Mouse (Mus musculus) layer of hippocampus, adult 18-20 months (tissue): ENCODE results near the gene Nkain4. TPM values are rescaled to one million over a fixed set of nuclear protein-coding genes. Genes with fewer than 3 reads are reported as not detected.

Source experiments
- DNase-seq, 2 experiments: peaks; one replicate each; pipeline ENCODE4 v3.0.0; 2022; ENCODE audit warnings: low spot score in 2 of 2
- microRNA-seq, 2 experiments: library from miRNA; unstranded; fragments of <30 nt; microRNA quantifications; one replicate each; pipeline ENCODE4 v1.2.0; 2021
- total RNA-seq, 2 experiments: library from RNA; stranded (reverse); gene quantifications; 2 replicates each; pipeline ENCODE4 v1.2.3; 2021

Gene Nkain4
- total RNA-seq, 2 experiments from 2014 or later = 52.7 to 54.2 TPM

DNA sequence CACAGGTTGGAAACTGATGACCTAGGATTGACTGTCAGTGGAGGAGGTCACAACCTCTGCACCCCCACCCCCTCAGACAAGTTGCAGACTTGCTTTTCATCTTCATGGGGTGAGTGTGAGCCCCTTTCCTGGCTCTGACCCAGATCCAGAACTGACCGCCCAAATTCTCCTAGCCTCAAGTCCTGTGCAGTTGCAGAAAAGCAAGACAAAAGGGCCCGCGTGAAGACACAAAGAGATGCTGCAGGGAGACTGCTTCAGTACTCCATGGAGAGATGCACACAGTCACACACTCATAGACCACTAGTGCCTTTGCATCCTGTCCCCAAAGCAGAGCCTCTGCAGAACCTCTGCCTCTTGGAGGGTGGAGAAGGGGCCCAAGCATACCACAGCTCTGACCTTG is 59.2 kb downstream of the Nkain4 start:
- DNase-seq = peak in 1 of 2 experiments; percentile 47

DNA sequence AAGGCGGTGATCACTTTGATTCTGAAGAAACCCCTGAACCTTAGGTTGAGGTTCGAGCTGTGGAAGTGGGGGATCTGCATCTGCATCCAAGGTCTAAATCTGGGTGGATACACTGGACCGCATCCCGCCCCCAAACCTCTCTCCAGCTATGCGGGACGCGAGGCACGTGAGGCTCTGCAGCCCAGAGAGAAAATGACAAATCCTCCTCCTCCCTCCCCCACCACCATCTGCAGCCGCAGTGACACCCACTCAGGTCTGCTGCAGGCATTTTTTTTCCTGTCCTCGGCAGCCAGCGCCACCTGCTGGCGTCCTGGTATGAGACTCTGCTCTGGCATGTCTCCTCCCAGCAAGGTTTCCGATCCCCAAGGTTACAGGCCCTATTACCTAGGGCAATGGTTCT is 59.8 kb downstream of the Nkain4 start:
- peak; percentile 91 to 96 for DNase-seq

DNA sequence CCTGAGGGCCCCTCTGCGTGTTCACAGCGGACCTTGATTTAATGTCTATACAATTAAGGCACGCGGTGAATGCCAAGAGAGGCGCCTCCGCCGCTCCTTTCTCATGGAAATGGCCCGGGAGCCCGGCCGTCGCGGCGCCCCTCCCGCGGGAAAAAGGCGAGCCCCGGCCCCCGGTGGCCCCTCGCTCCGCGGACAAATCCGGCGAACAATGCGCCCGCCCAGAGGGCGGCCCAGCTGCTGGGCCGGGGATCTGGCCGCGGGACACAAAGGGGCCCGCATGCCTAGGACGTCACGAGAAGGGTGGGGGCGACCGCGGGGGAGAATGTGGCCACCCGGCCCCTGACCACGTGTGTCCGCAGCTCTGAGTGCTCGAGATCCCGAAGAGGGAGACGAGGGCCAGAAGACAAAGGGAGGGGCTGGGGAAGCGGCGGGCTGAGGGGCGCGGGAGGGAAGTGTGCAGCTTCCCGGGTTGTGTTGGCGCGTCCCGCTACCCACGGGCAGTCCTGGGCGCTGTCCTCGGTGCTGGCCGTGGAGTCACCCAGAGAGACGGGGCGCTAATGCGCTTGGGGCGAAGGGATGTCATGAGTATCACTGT is 60.4 kb downstream of the Nkain4 start:
- peak in 1 of 2 experiments; percentile 37 for DNase-seq

DNA sequence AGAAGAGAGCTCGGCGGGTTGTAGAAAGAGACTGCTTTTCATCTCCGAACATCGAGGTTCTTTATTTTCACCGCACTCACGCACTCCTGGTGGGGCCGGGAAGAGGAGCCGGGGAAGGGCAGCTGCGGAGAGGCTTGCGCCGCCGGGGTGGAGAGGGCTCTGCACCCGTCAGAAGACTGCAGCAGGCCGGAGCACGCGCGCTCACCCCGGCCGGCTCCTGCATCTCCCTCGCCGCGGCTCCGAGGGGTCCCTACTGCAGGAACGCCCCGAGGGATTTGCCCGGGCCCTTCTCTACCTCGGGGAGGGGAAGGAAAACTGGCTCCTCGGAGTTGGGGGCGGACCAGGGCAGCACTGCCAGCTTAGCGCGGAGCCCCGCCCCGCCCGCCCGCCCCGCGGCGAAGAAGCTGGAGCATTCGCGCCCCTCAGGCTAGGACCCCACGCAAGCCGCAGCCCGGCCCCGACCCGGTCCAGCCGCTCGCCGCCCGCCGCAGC is 60.9 kb downstream of the Nkain4 start:
- DNase-seq = peak; percentile 54 to 69

DNA sequence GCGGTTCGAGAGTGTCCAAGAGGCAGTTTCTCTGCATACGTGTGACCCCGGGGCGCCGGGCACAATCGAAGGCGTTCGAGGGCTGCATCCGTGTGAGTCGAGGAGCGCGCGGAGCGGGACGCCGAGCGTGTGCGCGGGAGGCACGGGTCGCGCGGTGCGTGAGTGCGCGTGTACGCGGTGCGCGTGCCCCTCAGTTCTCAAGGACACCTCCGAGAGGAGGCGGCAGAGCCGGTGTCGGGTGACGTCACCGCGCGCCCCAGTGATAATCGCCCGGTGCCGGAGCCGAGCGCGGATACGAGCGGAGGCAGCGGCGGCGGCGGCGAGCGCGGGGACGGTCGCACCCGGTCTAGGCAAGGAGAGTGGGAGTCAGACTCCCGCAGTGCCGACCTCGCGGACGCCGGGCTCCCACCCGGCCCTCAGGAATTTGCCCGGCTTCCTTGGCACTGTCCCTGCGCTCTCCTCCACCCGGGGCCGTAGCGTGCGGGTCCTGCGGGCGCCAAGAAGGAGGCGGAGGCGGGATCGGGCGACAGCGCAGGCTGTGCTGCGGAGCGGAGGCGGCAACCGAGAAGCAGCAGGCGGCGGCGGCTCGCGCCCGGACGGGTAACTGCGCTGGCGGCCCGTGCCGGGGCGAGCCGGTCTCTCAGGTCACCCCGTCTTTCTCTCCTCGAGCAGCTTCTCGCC is 61.5 kb downstream of the Nkain4 start:
- DNase-seq = peak; percentile 93 to 95

DNA sequence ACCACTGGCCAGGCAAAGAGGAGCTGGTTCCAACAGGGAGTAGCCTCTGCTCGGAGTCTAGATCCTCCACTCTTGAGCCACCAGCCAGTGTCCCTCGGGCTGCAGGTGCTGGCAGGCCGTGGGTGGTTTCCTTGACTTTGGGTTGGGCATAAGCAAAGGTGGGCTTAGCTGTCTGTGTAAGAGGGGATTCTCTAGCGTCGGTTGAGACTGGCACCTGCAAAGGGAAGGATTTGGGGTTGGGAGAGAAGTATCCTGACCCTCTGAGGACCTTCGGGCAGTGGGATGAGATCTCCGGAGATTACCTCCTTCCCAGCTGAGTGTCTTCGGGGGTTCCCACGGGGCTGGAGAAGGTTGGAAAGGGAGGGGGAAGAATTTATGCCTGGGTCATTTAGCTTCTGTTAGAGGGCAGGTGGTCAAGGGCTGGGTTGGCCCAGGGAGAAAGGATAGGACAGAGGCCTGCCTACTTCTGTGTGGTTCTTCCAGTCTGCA is 62.6 kb downstream of the Nkain4 start:
- DNase-seq = no peak

DNA sequence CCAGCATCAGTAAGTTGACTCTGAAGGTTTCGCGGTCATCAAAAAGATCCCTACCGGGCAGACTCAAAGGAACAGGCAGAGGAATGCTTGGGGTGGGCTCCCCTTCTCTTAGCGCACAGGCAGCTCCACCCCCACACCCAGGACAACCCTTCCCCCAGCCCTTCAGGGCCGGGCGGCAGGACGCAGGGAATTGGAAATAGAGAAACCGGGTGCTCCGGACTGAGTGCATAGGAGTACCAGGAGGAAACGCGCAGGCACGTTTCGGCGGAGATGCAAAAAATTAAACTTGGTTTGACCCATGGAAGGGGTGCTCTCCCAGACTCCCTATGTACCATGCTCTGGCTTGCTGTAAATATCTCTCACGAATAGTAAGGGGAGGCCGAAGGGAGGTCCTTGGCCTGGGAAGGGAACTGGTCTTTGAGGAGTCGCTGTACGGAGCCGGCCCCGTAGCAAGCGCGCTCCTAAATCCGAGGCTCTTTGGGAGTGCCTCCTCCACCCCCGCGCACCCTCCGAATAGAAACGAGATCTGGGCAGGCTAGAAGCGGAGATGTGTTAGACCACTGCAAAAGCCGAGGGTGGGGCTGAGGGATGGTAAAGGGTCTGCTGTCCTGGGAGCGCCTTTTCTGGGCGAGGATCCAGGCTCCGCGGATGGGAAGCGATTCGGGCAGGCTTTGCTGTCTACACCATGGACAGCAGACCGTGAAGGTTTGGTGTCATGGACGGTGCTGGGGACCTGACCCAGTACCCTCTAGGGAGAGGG is 63.2 kb downstream of the Nkain4 start:
- DNase-seq = peak in 1 of 2 experiments; percentile 81

DNA sequence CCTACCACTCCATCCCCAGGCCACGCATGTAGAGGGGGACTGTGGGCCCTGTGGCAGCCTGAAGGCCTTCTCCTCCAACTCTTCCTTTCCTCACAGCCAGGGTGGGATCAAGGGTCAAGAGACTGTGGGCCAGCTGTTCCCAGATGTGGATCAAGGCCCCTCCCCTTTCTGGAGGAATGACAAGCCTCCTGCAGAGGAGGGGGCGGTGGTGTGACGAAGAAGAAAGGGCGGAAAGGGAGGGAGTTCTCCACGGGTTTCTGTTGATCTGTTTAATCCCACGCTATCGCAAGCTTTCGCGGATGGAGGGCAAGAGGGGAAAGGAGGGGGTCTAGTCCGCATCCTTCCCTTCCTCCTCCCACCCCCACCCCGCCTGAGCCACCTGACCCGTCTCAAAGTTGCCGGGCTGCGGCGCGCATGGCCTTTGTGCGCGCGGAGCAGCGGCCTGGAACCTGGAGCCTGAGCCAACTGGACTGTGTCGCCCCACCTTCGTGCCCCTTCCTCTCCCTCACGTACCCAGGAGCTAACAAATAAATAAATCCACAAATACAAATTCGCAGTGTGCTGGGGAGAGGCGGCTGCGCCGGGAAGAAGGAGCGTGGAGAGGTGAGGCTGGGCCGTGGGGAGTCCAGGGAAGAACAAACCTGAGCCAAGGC is 64.0 kb downstream of the Nkain4 start:
- DNase-seq = no peak

DNA sequence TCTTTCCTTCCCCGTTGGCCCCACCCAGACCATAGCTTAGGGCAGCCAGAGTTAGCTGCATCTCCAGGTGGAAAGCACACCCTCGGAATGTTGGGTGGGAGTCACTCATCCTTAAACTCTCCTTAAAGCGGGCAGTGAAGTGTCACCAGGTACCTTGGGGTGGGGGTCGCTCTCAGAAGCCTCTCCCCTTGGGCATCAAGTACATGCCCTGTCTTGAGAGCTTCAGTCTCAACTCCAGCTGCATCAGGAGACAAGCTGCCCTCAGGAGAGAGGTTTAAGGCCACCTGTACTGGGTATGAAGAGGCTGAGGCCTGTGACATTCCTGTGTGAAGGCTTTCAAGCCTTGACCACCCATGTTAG is 64.6 kb downstream of the Nkain4 start:
- DNase-seq = no peak

DNA sequence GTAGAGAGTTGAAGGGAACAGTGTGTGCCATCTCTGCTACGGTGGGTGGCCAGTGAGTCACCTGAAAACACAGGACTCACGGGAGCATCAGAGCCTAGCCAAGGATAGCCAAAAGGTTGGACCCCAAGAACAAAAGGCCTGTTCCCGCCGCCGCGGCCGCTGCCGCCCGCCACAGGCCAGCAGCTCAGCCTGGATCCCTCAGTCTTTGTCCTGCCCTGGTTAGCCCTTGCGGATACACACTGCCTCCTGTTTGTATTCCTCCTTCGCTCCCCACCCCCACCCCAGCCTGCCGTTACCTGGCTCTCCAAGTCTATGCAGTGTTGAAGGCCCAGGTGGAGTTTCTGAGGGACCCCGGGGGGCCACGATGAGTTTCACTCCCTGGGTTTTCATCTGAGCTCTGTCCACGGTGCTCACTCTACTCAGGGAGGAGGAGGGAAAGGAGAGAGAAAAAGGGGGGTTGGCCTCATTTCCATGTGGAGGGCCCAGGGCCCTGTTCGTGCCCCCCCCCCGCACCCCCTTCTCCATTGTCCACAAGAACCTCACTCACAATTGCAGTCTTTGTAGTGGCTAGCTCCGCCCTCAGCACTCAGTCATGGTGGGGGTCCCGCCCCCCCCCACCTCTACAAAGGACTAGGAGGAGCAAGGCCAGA is 65.1 kb downstream of the Nkain4 start:
- no peak for DNase-seq

DNA sequence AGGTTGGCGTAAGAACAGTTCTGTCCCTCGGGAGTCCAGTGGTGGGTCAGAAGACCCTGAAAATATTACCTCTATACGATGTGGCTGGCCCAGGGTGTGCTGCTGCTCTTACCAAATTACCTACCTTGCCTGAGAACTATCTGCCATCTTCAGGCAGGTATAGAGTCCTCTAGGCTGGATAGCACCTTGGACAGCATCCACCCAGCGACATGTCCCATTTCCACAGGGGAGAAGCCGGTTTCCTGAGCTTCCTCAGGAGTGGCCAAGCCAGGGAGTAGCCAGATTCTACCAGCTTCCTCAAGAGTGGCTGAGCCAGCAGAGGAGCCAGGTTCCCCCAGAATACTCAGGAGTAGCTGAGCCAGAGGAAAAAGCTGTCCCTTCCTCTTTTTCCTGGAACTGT is 69.2 kb downstream of the Nkain4 start:
- DNase-seq = no peak

Small RNAs within 50 kb of the gene (microRNA-seq; reads per million reads assigned to microRNA genes)
- gene Mir124a-3 = 0.39 to 0.99 reads per million in 2 experiments

Other genes starting within 250 kb of the Nkain4 start
- gene Dido1, start 244.7 kb downstream of the Nkain4 start, total RNA-seq = 10 to 100 TPM; 53.2 to 54.6 TPM
- 10 to 100 TPM; 58.6 to 61.5 TPM for gene Gid8, start 244.6 kb downstream of the Nkain4 start, total RNA-seq
- gene Slc17a9, start 229.4 kb downstream of the Nkain4 start, total RNA-seq = under 1 TPM; 0.27 to 0.48 TPM
- not detected for gene Bhlhe23, start 177.8 kb downstream of the Nkain4 start, total RNA-seq
- 10 to 100 TPM; 50.9 to 55.6 TPM for gene Ythdf1, start 33.8 kb downstream of the Nkain4 start, total RNA-seq
- under 1 TPM; 0.27 to 0.28 TPM for gene Birc7, start 25.7 kb downstream of the Nkain4 start, total RNA-seq
- gene Arfgap1, start 12.5 kb upstream of the Nkain4 start, total RNA-seq = 100 to 1,000 TPM; 127 to 135 TPM
- 1 to 10 TPM; 1.9 to 2.1 TPM for gene Col20a1, start 31.8 kb upstream of the Nkain4 start, total RNA-seq
- gene Chrna4, start 88.8 kb upstream of the Nkain4 start, total RNA-seq = 10 to 100 TPM; 15.7 to 19.6 TPM
- gene Kcnq2, start 180.6 kb upstream of the Nkain4 start, total RNA-seq = 100 to 1,000 TPM; 324 to 327 TPM
- 1,000 to 10,000 TPM; 1,191 to 1,260 TPM for gene Eef1a2, start 202.3 kb upstream of the Nkain4 start, total RNA-seq
- gene Ppdpf, start 232.5 kb upstream of the Nkain4 start, total RNA-seq = 10 to 100 TPM; 84.9 to 85.1 TPM
- not detected for gene Ptk6, start 248.1 kb upstream of the Nkain4 start, total RNA-seq